Mouse (Mus musculus) olfactory bulb, adult 2 months (tissue): Measurements from ENCODE around the gene Atg2a.

Experiments
- CTCF ChIP-seq: fragments of 200-500 bp; IDR thresholded peaks from 2 replicates; pipeline ENCODE4 v1.5.1; 2012; ENCODE audit warnings: low read depth, mild to moderate bottlenecking, low read length, moderate library complexity; ENCODE audit not compliant: insufficient read depth
- POLR2A ChIP-seq: fragments of 200-500 bp; IDR thresholded peaks from 2 replicates; pipeline ENCODE4 v1.6.1; 2012; ENCODE audit warnings: mild to moderate bottlenecking, low read depth, low read length, moderate library complexity; ENCODE audit not compliant: insufficient read depth

DNA sequence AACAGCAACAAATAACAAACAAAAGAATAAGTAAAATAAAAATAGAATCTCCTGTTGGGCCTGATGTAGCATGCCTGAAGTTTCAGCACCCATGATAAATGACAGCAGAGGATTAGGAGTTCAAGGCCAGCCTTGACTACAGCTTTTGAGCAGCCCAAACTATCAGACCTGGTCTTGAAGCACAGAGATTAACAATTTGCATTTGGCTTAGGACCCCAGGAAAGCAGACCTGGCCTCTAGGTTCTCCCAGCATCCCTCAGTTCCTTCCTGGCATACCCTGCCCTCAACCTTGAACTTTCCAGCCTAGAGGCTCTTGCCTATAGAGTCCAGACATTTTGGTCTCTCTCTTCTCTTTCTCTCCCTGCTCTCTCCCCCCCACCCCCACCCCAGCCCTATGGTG, 2.7 kb upstream of the Atg2a start:
- TF ChIP-seq CTCF (no peak), POLR2A (no peak)
